Mouse (Mus musculus) frontal cortex, postnatal 14 days (tissue): ENCODE data around the gene Cyp4f16.
"Not testable (repeated sequence)": the region's sequence is repeated elsewhere in the genome, so short reads cannot be mapped to it uniquely, and the experiment has no call there.

ENCODE experiments used
- DNase-seq, 2 experiments: peaks; one replicate each; pipeline ENCODE4 v3.0.0; 2022; ENCODE audit warnings: low spot score in 2 of 2

Gene Cyp4f16

GRCm38 (mm10) chr17:32536051-32536866 lies at the start of gene Cyp4f16:
Gene Cyp4f16 (plus strand): TSS chr17:32536558.
- DNase-seq: peak; percentile 58 to 65

- DNase-seq: no peak
Observed at GRCm38 (mm10) chr17:32492349-32492980, 43.9 kb upstream of the Cyp4f16 start.

GRCm38 (mm10) chr17:32494601-32495000 lies 41.8 kb upstream of the Cyp4f16 start:
- DNase-seq: peak in 1 of 2 experiments; percentile 63

GRCm38 (mm10) chr17:32500511-32500910 lies 35.8 kb upstream of the Cyp4f16 start:
- DNase-seq: not testable (repeated sequence)

- DNase-seq: no peak
Observed at GRCm38 (mm10) chr17:32501051-32501450, 35.3 kb upstream of the Cyp4f16 start.

GRCm38 (mm10) chr17:32503111-32503510 lies 33.2 kb upstream of the Cyp4f16 start:
- no peak for DNase-seq

GRCm38 (mm10) chr17:32505851-32506728 lies 30.3 kb upstream of the Cyp4f16 start, which contains the start of gene Cyp4f17:
Gene Cyp4f17 (plus strand): TSS chr17:32506050.
- DNase-seq: no peak

- no peak for DNase-seq
Observed at GRCm38 (mm10) chr17:32506729-32507245, 29.6 kb upstream of the Cyp4f16 start.

- no peak for DNase-seq
Observed at GRCm38 (mm10) chr17:32516126-32516525, 20.2 kb upstream of the Cyp4f16 start.

GRCm38 (mm10) chr17:32521981-32522380 lies 14.4 kb upstream of the Cyp4f16 start:
- no peak for DNase-seq

- DNase-seq: no peak
Observed at GRCm38 (mm10) chr17:32522386-32522785, 14.0 kb upstream of the Cyp4f16 start.

GRCm38 (mm10) chr17:32522816-32523215 lies 13.5 kb upstream of the Cyp4f16 start:
- DNase-seq: no peak

- DNase-seq: no peak
Observed at GRCm38 (mm10) chr17:32523895-32524294, 12.5 kb upstream of the Cyp4f16 start.

- not testable (repeated sequence) for DNase-seq
Observed at GRCm38 (mm10) chr17:32526341-32526740, 10.0 kb upstream of the Cyp4f16 start.

GRCm38 (mm10) chr17:32527748-32528147 lies 8.6 kb upstream of the Cyp4f16 start:
- DNase-seq: no peak

GRCm38 (mm10) chr17:32528408-32529337 lies 7.7 kb upstream of the Cyp4f16 start:
- peak; percentile 72 to 82 for DNase-seq

GRCm38 (mm10) chr17:32532356-32532755 lies 4.0 kb upstream of the Cyp4f16 start:
- DNase-seq: not testable (repeated sequence)

- DNase-seq: no peak
Observed at GRCm38 (mm10) chr17:32534068-32534467, 2.3 kb upstream of the Cyp4f16 start.

- DNase-seq: no peak
Observed at GRCm38 (mm10) chr17:32536867-32537250, 501 bp downstream of the Cyp4f16 start.

- DNase-seq: not testable (repeated sequence)
Observed at GRCm38 (mm10) chr17:32544792-32545191, 8.4 kb downstream of the Cyp4f16 start.

- DNase-seq: not testable (repeated sequence)
Observed at GRCm38 (mm10) chr17:32550377-32550776, 14.0 kb downstream of the Cyp4f16 start.
